In genomic region chr7:63924747-63925412, GRCm38 (mm10) we compare ENCODE assay signal across 9 mouse cellular contexts. TPM values are rescaled to one million over a fixed set of nuclear protein-coding genes. Genes with fewer than 3 reads are reported as not detected.
DNase-seq lines count a peak whose midpoint lies in the region; ATAC-seq and TF ChIP-seq lines count a peak whose summit lies in the region.
"Had no signal": no experiment of that assay in that cellular context is flagged by ENCODE, and none has a peak within 500 bp of the region (broad histone marks: within the 10 kb centered on the region; RNA-seq: fewer than 3 reads in every experiment).

No protein-coding gene starts in this region.

- no peak overlapping the region for H3K4me3 ChIP-seq in forebrain, embryonic 15.5 days
- no peak overlapping the region for H3K4me3 ChIP-seq in forebrain, embryonic 11.5 days (ENCODE audit: low read depth, low read length)
- H3K4me3 ChIP-seq in brown adipose tissue, adult 24 weeks (ENCODE audit: insufficient read depth, low read depth, low read length), result no peak overlapping the region; the same call in 1 of the 2 replicates
- peak overlapping the region; percentile 69 for H3K4me3 ChIP-seq in gastrocnemius, adult 2 months
- H3K4me3 ChIP-seq in olfactory bulb, adult 2 months (ENCODE audit: insufficient read depth, low read depth, low read length), result no peak overlapping the region

- no peaks in the 10 kb centered on the region for H3K36me3 ChIP-seq in forebrain, embryonic 15.5 days
- H3K36me3 ChIP-seq in forebrain, embryonic 11.5 days (ENCODE audit: control insufficient read depth, insufficient read depth, low read length), result no peaks in the 10 kb centered on the region

- TF ChIP-seq CTCF in gastrocnemius, adult 2 months (IDR thresholded peaks at IDR 0.05), result peak; percentile 32
- no peak for TF ChIP-seq CTCF in olfactory bulb, adult 2 months (IDR thresholded peaks at IDR 0.05; ENCODE audit: insufficient read depth, low read depth, low read length)

- peaks cover 44% of the 10 kb centered on the region for H3K4me1 ChIP-seq in forebrain, embryonic 15.5 days
- H3K4me1 ChIP-seq in forebrain, embryonic 11.5 days (replicated peaks; ENCODE audit: control insufficient read depth, insufficient read depth, low read length), result peaks cover 6% of the 10 kb centered on the region; the same call in 1 of the 2 replicates
- peaks cover 73% of the 10 kb centered on the region for H3K4me1 ChIP-seq in brown adipose tissue, adult 24 weeks (ENCODE audit: control insufficient read depth, insufficient read depth, insufficient read length, low read length)
- H3K4me1 ChIP-seq in olfactory bulb, adult 2 months (ENCODE audit: control insufficient read depth, insufficient read depth, low read length), result peaks cover 43% of the 10 kb centered on the region

- intact Hi-C loops in gastrocnemius, adult 2 months (cut with DNase I), result loop anchor here (1.0 to 2.0 kb wide), 2 partner anchors 13 to 28 kb away; no protein-coding TSS in a partner anchor
- intact Hi-C loops in left cerebral cortex, postnatal 36 days (cut with DNase I), result loop anchor here (1.0 kb wide), 1 partner anchor 11 kb away; no protein-coding TSS in a partner anchor

- TF ChIP-seq POLR2A in olfactory bulb, adult 2 months (IDR thresholded peaks at IDR 0.05; ENCODE audit: insufficient read depth, low read depth, low read length), result no peak

- no peak overlapping the region for H3K9ac ChIP-seq in forebrain, embryonic 15.5 days (replicated peaks)
- no peak overlapping the region for H3K9ac ChIP-seq in forebrain, embryonic 11.5 days (ENCODE audit: low read length)

- no peak for DNase-seq in forebrain, embryonic 11.5 days (ENCODE audit: low spot score)
- peak; percentile 91 for DNase-seq in gastrocnemius, adult 2 months
- peak; percentile 93 for DNase-seq in kidney, adult 18-20 months
- DNase-seq in left cerebral cortex, postnatal 36 days (ENCODE audit: low spot score in 2 of 2), result peak; percentile 89
- no peak for DNase-seq in B cell, adult 2 months

- ATAC-seq in forebrain, embryonic 15.5 days (replicated peaks), result peak; percentile 30; the same call in 1 of the 2 replicates
- no peak for ATAC-seq in forebrain, embryonic 11.5 days (replicated peaks; ENCODE audit: low FRiP score)

- H3K9me3 ChIP-seq in forebrain, embryonic 15.5 days, result no peaks in the 10 kb centered on the region
- no peaks in the 10 kb centered on the region for H3K9me3 ChIP-seq in forebrain, embryonic 11.5 days (ENCODE audit: control insufficient read depth, low read length)

- 27% methylated on average over 6 of the region's 6 CpGs for WGBS in forebrain, embryonic 15.5 days
- WGBS in forebrain, embryonic 11.5 days, result 88% methylated on average over 6 of the region's 6 CpGs
- 6% methylated on average over 6 of the region's 6 CpGs for WGBS in olfactory bulb, adult 2 months

- H3K4me2 ChIP-seq in forebrain, embryonic 15.5 days (replicated peaks), result 0 out of 2 replicates have a peak overlapping the region, but pooled peaks have one; percentile 11
- H3K4me2 ChIP-seq in forebrain, embryonic 11.5 days (ENCODE audit: low read depth, low read length, severe bottlenecking), result no peak overlapping the region

- peak overlapping the region; percentile 65 for H3K27ac ChIP-seq in forebrain, embryonic 15.5 days (replicated peaks)
- no peak overlapping the region for H3K27ac ChIP-seq in forebrain, embryonic 11.5 days (ENCODE audit: low read depth, low read length)
- peak overlapping the region; percentile 71 for H3K27ac ChIP-seq in brown adipose tissue, adult 24 weeks (replicated peaks; ENCODE audit: low read depth, low read length)
- H3K27ac ChIP-seq in gastrocnemius, adult 2 months, result peak overlapping the region; percentile 98
- H3K27ac ChIP-seq in olfactory bulb, adult 2 months (ENCODE audit: insufficient read depth, low read depth, low read length), result peak overlapping the region; percentile 85

- no peaks in the 10 kb centered on the region for H3K27me3 ChIP-seq in forebrain, embryonic 15.5 days
- H3K27me3 ChIP-seq in forebrain, embryonic 11.5 days (ENCODE audit: control insufficient read depth, insufficient read depth, low read length), result no peaks in the 10 kb centered on the region

RNA-seq across cellular contexts. Expression of gene E030018B13Rik, which starts 8.2 kb away (rescaled TPM):
- 0.31 and 0.39 TPM in 2 replicates for polyA plus RNA-seq in forebrain, embryonic 15.5 days (2015; fragmentation: Nextera tagmentation; extraction: Ambion mirVana)
- polyA plus RNA-seq in forebrain, embryonic 11.5 days (2014; fragmentation: Nextera tagmentation; extraction: Ambion mirVana), result not detected in 2 replicates
- polyA plus RNA-seq in brown adipose tissue, adult 24 weeks (2012; ENCODE audit: insufficient read depth, insufficient read length, missing spikeins), result not detected in 2 replicates
- under 1 TPM in 1 of 2 experiments, not detected in 1; 0.22 TPM for total RNA-seq in gastrocnemius, adult 2 months (2021)
- not detected for total RNA-seq in left cerebral cortex, postnatal 36 days (2021)
- polyA plus RNA-seq in olfactory bulb, adult 2 months (2012; ENCODE audit: insufficient read depth, insufficient read length, low replicate concordance, missing spikeins), result not detected in 2 replicates
- total RNA-seq: hematopoietic stem cell, adult 5-6 weeks had no signal

RNA-seq across cellular contexts. Expression of gene Klf13, which starts 13.8 kb away (rescaled TPM):
- polyA plus RNA-seq in forebrain, embryonic 15.5 days (2015; fragmentation: Nextera tagmentation; extraction: Ambion mirVana), result 34.7 and 34.8 TPM in 2 replicates
- 26.6 and 28.1 TPM in 2 replicates for polyA plus RNA-seq in forebrain, embryonic 11.5 days (2014; fragmentation: Nextera tagmentation; extraction: Ambion mirVana)
- 13.6 and 24.0 TPM in 2 replicates for polyA plus RNA-seq in brown adipose tissue, adult 24 weeks (2012; ENCODE audit: insufficient read depth, insufficient read length, missing spikeins)
- 10 to 100 TPM; 56.6 to 59.6 TPM for total RNA-seq in gastrocnemius, adult 2 months (2021)
- total RNA-seq in left cerebral cortex, postnatal 36 days (2021), result 100 to 1,000 TPM; 168 to 175 TPM
- polyA plus RNA-seq in olfactory bulb, adult 2 months (2012; ENCODE audit: insufficient read depth, insufficient read length, low replicate concordance, missing spikeins), result 47.4 and 143 TPM in 2 replicates

Comparison
In these comparisons a context has a peak if more than half of its experiments do, and no peak if none do; other contexts are left out.
1. DNase-seq: peak in gastrocnemius, adult 2 months (single experiment), kidney, adult 18-20 months (single experiment) and left cerebral cortex, postnatal 36 days (2 of 2); none in forebrain, embryonic 11.5 days (single experiment) and B cell, adult 2 months (0 of 2).